Mouse (Mus musculus) limb, embryonic 14.5 days (tissue): ENCODE measurements at regions not wholly inside any gene's neighbourhood (a gene's known extent, or its start where the extent isn't known, plus 50 kb on each side); places are given as distances from the start of the nearest gene placed in this dataset.

Experiments used
- ATAC-seq: fragments of 200-750 bp; cut with Nextera tagmentation; 2 replicates; pipeline ENCODE4 v1.8.0; 2017; ENCODE audit warnings: low read depth, moderate number of reproducible peaks, moderate TSS enrichment; ENCODE audit not compliant: low FRiP score
- DNase-seq: peaks from one replicate; pipeline ENCODE4 v3.0.0-alpha.2; 2015; ENCODE audit warnings: low spot score
- H3K27ac ChIP-seq: fragments of 300-500 bp; sonication (generic); replicated peaks from 2 replicates; pipeline ENCODE4 v1.5.1; 2014; ENCODE audit warnings: low read depth, mild to moderate bottlenecking, low read length, moderate library complexity, mixed read lengths
- H3K27me3 ChIP-seq: fragments of 300-500 bp; sonication (generic); 2 replicates; pipeline ENCODE4 v1.6.1; 2014; ENCODE audit warnings: low read length, mixed read lengths; ENCODE audit not compliant: control insufficient read depth, insufficient read depth
- H3K36me3 ChIP-seq: fragments of 300-500 bp; sonication (generic); 2 replicates; pipeline ENCODE4 v1.6.1; 2014; ENCODE audit warnings: mild to moderate bottlenecking, low read length, moderate library complexity, mixed read lengths; ENCODE audit not compliant: control insufficient read depth, insufficient read depth
- H3K4me1 ChIP-seq: fragments of 300-500 bp; sonication (generic); 2 replicates; pipeline ENCODE4 v1.6.1; 2014; ENCODE audit warnings: antibody characterized with exemption, low read length, mixed read lengths; ENCODE audit not compliant: control insufficient read depth, insufficient read depth
- H3K4me2 ChIP-seq: fragments of 300-500 bp; sonication (generic); replicated peaks from 2 replicates; pipeline ENCODE4 v1.6.1; 2014; ENCODE audit warnings: low read depth, mild to moderate bottlenecking, low read length, moderate library complexity; ENCODE audit not compliant: severe bottlenecking
- H3K4me3 ChIP-seq: fragments of 300-500 bp; sonication (generic); replicated peaks from 2 replicates; pipeline ENCODE4 v1.5.1; 2014; ENCODE audit warnings: low read length
- H3K9ac ChIP-seq: fragments of 300-500 bp; sonication (generic); 2 replicates; pipeline ENCODE4 v1.6.1; 2014; ENCODE audit warnings: mild to moderate bottlenecking, low read depth, low read length, moderate library complexity; ENCODE audit not compliant: severe bottlenecking
- H3K9me3 ChIP-seq: fragments of 300-500 bp; sonication (generic); 2 replicates; pipeline ENCODE4 v1.6.1; 2016; ENCODE audit warnings: low read length; ENCODE audit not compliant: control insufficient read depth
- POLR2A ChIP-seq: fragments of 200-500 bp; IDR thresholded peaks from 2 replicates; pipeline ENCODE4 v1.8.0; 2012; ENCODE audit warnings: inconsistent platforms, mild to moderate bottlenecking, moderate library complexity, borderline replicate concordance; ENCODE audit not compliant: insufficient read depth, insufficient read length; ENCODE audit errors: extremely low read depth
- WGBS: fragments of 180-500 bp; shearing (Covaris S2); extraction: QIAGEN DNeasy Blood & Tissue Kit; methylation state at CpG from one replicate; pipeline ENCODE4 v1.1.7; 2014; 5-methylcytosine and 5-hydroxymethylcytosine counted together

GRCm38 (mm10) chr14:55343341-55343740 lies 121.5 kb downstream of the Dhrs2 start:
- 47% methylated on average over 1 of the region's 1 CpGs for WGBS
- DNase-seq (no peak), ATAC-seq (no peak)
- TF ChIP-seq POLR2A: no peak
- Histone ChIP-seq H3K4me2 (no peak overlapping the region), H3K36me3 (no peaks in the 10 kb centered on the region), H3K27me3 (no peaks in the 10 kb centered on the region), H3K27ac (no peak overlapping the region), H3K4me3 (no peak overlapping the region), H3K4me1 (no peaks in the 10 kb centered on the region), H3K9ac (no peak overlapping the region), H3K9me3 (no peaks in the 10 kb centered on the region)

GRCm38 (mm10) chr14:55343914-55344313 lies 122.1 kb downstream of the Dhrs2 start:
- Histone ChIP-seq H3K9ac (no peak overlapping the region), H3K4me3 (no peak overlapping the region), H3K4me1 (no peaks in the 10 kb centered on the region), H3K27ac (no peak overlapping the region), H3K27me3 (no peaks in the 10 kb centered on the region), H3K36me3 (no peaks in the 10 kb centered on the region), H3K9me3 (no peaks in the 10 kb centered on the region), H3K4me2 (no peak overlapping the region)
- DNase-seq (no peak), ATAC-seq (no peak)
- no peak for TF ChIP-seq POLR2A
- WGBS: 89% methylated on average over 5 of the region's 5 CpGs

GRCm38 (mm10) chr14:55345091-55345490 lies 123.3 kb downstream of the Dhrs2 start:
- no peak overlapping the region for H3K27ac ChIP-seq

GRCm38 (mm10) chr14:55348098-55348497 lies 126.3 kb downstream of the Dhrs2 start:
- no peak for TF ChIP-seq POLR2A
- 81% methylated on average over 4 of the region's 4 CpGs for WGBS
- no peaks in the 10 kb centered on the region for H3K27me3 ChIP-seq

More at GRCm38 (mm10) chr14:55345091-55345490, 123.3 kb downstream of the Dhrs2 start:
- Histone ChIP-seq H3K4me3 (no peak overlapping the region), H3K36me3 (no peaks in the 10 kb centered on the region), H3K27me3 (no peaks in the 10 kb centered on the region), H3K9me3 (no peaks in the 10 kb centered on the region), H3K4me1 (no peaks in the 10 kb centered on the region), H3K9ac (no peak overlapping the region), H3K4me2 (no peak overlapping the region)
- no peak for TF ChIP-seq POLR2A
- WGBS: 78% methylated on average over 5 of the region's 5 CpGs
- ATAC-seq (no peak), DNase-seq (no peak)

GRCm38 (mm10) chr14:55357258-55357657 lies 121.3 kb upstream of the Dhrs4 start:
- Histone ChIP-seq H3K27me3 (no peaks in the 10 kb centered on the region), H3K4me1 (no peaks in the 10 kb centered on the region), H3K27ac (no peak overlapping the region), H3K36me3 (no peaks in the 10 kb centered on the region), H3K9ac (no peak overlapping the region), H3K4me2 (no peak overlapping the region), H3K9me3 (no peaks in the 10 kb centered on the region), H3K4me3 (no peak overlapping the region)
- ATAC-seq (no peak), DNase-seq (no peak)
- 78% methylated on average over 2 of the region's 2 CpGs for WGBS
- no peak for TF ChIP-seq POLR2A

More at GRCm38 (mm10) chr14:55348098-55348497, 126.3 kb downstream of the Dhrs2 start:
- no peak overlapping the region for H3K4me2 ChIP-seq
- DNase-seq (no peak), ATAC-seq (no peak)
- no peak overlapping the region for H3K4me3 ChIP-seq
- H3K27ac ChIP-seq: no peak overlapping the region
- no peaks in the 10 kb centered on the region for H3K9me3 ChIP-seq
- no peaks in the 10 kb centered on the region for H3K4me1 ChIP-seq
- H3K36me3 ChIP-seq: no peaks in the 10 kb centered on the region
- no peak overlapping the region for H3K9ac ChIP-seq

- WGBS: 76% methylated on average over 2 of the region's 2 CpGs
- no peak for TF ChIP-seq POLR2A
- Histone ChIP-seq H3K27ac (no peak overlapping the region), H3K4me3 (no peak overlapping the region), H3K9ac (no peak overlapping the region), H3K4me2 (no peak overlapping the region), H3K4me1 (no peaks in the 10 kb centered on the region), H3K9me3 (no peaks in the 10 kb centered on the region), H3K27me3 (no peaks in the 10 kb centered on the region), H3K36me3 (no peaks in the 10 kb centered on the region)
- ATAC-seq (no peak), DNase-seq (no peak)
These were observed 120.1 kb upstream of the Dhrs4 start for GRCm38 (mm10) chr14:55358429-55358828.
